Mouse (Mus musculus): Measurements from ENCODE around the gene Eml1.

The Eml1 gene

GRCm38 (mm10) chr12:108363796-108364195 lies 7.0 kb upstream of the Eml1 start:
- TF ChIP-seq GATA4 (IDR thresholded peaks at IDR 0.05; ENCODE audit: insufficient replicate concordance, low read length) = no peak

GRCm38 (mm10) chr12:108365340-108365739 lies 5.4 kb upstream of the Eml1 start:
- TF ChIP-seq GATA4 (IDR thresholded peaks at IDR 0.05; ENCODE audit: insufficient replicate concordance, low read length) = no peak

GRCm38 (mm10) chr12:108365868-108366267 lies 4.9 kb upstream of the Eml1 start:
- TF ChIP-seq GATA4 (IDR thresholded peaks at IDR 0.05; ENCODE audit: insufficient replicate concordance, low read length) = no peak

- no peak for TF ChIP-seq GATA4 (IDR thresholded peaks at IDR 0.05; ENCODE audit: insufficient replicate concordance, low read length)
Observed at GRCm38 (mm10) chr12:108367909-108368308, 2.8 kb upstream of the Eml1 start.

GRCm38 (mm10) chr12:108368921-108369320 lies 1.8 kb upstream of the Eml1 start:
- TF ChIP-seq GATA4 (IDR thresholded peaks at IDR 0.05; ENCODE audit: insufficient replicate concordance, low read length) = no peak

GRCm38 (mm10) chr12:108371429-108371765 lies 640 bp downstream of the Eml1 start:
- no peak for TF ChIP-seq GATA4 (IDR thresholded peaks at IDR 0.05; ENCODE audit: insufficient replicate concordance, low read length)

- no peak for TF ChIP-seq GATA4 (IDR thresholded peaks at IDR 0.05; ENCODE audit: insufficient replicate concordance, low read length)
Observed at GRCm38 (mm10) chr12:108372241-108372640, 1.5 kb downstream of the Eml1 start.

GRCm38 (mm10) chr12:108373611-108374010 lies 2.9 kb downstream of the Eml1 start:
- no peak for TF ChIP-seq GATA4 (IDR thresholded peaks at IDR 0.05; ENCODE audit: insufficient replicate concordance, low read length)

GRCm38 (mm10) chr12:108374689-108375088 lies 3.9 kb downstream of the Eml1 start:
- TF ChIP-seq GATA4 (IDR thresholded peaks at IDR 0.05; ENCODE audit: insufficient replicate concordance, low read length) = no peak

- TF ChIP-seq GATA4 (IDR thresholded peaks at IDR 0.05; ENCODE audit: insufficient replicate concordance, low read length) = no peak
Observed at GRCm38 (mm10) chr12:108378379-108379133, 7.8 kb downstream of the Eml1 start.

- TF ChIP-seq GATA4 (IDR thresholded peaks at IDR 0.05; ENCODE audit: insufficient replicate concordance, low read length) = no peak
Observed at GRCm38 (mm10) chr12:108386476-108387232, 15.9 kb downstream of the Eml1 start.

GRCm38 (mm10) chr12:108389718-108390117 lies 19.0 kb downstream of the Eml1 start:
- no peak for TF ChIP-seq GATA4 (IDR thresholded peaks at IDR 0.05; ENCODE audit: insufficient replicate concordance, low read length)

- TF ChIP-seq GATA4 (IDR thresholded peaks at IDR 0.05; ENCODE audit: insufficient replicate concordance, low read length) = no peak
Observed at GRCm38 (mm10) chr12:108392254-108393044, 21.7 kb downstream of the Eml1 start.

- no peak for TF ChIP-seq GATA4 (IDR thresholded peaks at IDR 0.05; ENCODE audit: insufficient replicate concordance, low read length)
Observed at GRCm38 (mm10) chr12:108393082-108393481, 22.3 kb downstream of the Eml1 start.

GRCm38 (mm10) chr12:108393637-108394036 lies 22.9 kb downstream of the Eml1 start:
- peak; percentile 86; the same call in 1 of the 2 replicates for TF ChIP-seq GATA4 (IDR thresholded peaks at IDR 0.05; ENCODE audit: insufficient replicate concordance, low read length)

All from liver, adult (tissue).